Comparison of ENCODE assay signal across 9 mouse cellular contexts in the genomic region with DNA sequence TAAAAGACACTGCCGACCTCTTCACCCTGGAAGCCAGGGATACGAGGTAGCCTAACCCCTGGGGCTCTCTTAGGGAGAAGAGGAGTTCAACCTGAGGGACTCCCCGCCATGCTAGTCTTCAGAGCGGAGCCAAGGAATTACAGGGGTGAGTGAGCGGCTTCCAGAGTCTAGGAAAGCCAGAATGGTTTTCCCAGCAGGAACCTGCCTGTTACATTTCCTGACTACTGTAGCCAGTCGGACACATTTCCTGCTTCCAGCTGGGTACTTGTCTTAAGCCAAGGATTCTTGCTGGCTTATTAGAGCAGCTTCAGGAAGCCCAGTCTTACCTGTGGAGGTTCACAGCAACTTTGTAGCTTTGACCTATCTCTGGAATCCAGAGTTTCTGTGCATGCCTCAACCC. TPM values are rescaled to one million over a fixed set of nuclear protein-coding genes. Genes with fewer than 3 reads are reported as not detected.
A peak's percentile ranks its signal among the peaks of the same experiment; 100 is the strongest.
DNase-seq lines count a peak whose midpoint lies in the region; ATAC-seq lines count a peak whose summit lies in the region.
"Had no signal": no experiment of that assay in that cellular context is flagged by ENCODE, and none has a peak within 500 bp of the region (broad histone marks: within the 10 kb centered on the region; RNA-seq: fewer than 3 reads in every experiment).

No protein-coding gene starts in this region.

- H3K36me3 ChIP-seq in hindbrain, embryonic 10.5 days, result peaks cover 12% of the 10 kb centered on the region
- H3K36me3 ChIP-seq in hindbrain, embryonic 13.5 days, result no peaks in the 10 kb centered on the region
- H3K36me3 ChIP-seq in neural tube, embryonic 11.5 days (ENCODE audit: control insufficient read depth, insufficient read depth, low read length), result 0 out of 2 replicates have a peak, but pooled peaks cover under 1% of the 10 kb centered on the region
- no peaks in the 10 kb centered on the region for H3K36me3 ChIP-seq in intestine, embryonic 16.5 days (ENCODE audit: control insufficient read depth, insufficient read depth, low read length)
- H3K36me3 ChIP-seq: neural tube, embryonic 13.5 days had no signal

- H3K27ac ChIP-seq in hindbrain, embryonic 10.5 days, result peak overlapping the region; percentile 74
- H3K27ac ChIP-seq in hindbrain, embryonic 13.5 days, result no peak overlapping the region; the same call in 1 of the 2 replicates
- H3K27ac ChIP-seq in neural tube, embryonic 11.5 days (ENCODE audit: low read depth, low read length), result 0 out of 2 replicates have a peak overlapping the region, but pooled peaks have one; percentile 42
- H3K27ac ChIP-seq in intestine, embryonic 16.5 days (ENCODE audit: low read length), result peak overlapping the region; percentile 46
- H3K27ac ChIP-seq: macrophage had no signal

- no peaks in the 10 kb centered on the region for H3K9me3 ChIP-seq in hindbrain, embryonic 10.5 days
- no peaks in the 10 kb centered on the region; the same call in 1 of the 2 replicates for H3K9me3 ChIP-seq in hindbrain, embryonic 13.5 days
- H3K9me3 ChIP-seq in neural tube, embryonic 11.5 days (ENCODE audit: control insufficient read depth, low read length), result no peaks in the 10 kb centered on the region
- no peaks in the 10 kb centered on the region for H3K9me3 ChIP-seq in intestine, embryonic 16.5 days (ENCODE audit: control insufficient read depth, low read length)
- H3K9me3 ChIP-seq: neural tube, embryonic 13.5 days had no signal

- H3K4me3 ChIP-seq in hindbrain, embryonic 10.5 days, result no peak overlapping the region
- H3K4me3 ChIP-seq in hindbrain, embryonic 13.5 days, result no peak overlapping the region
- no peak overlapping the region for H3K4me3 ChIP-seq in neural tube, embryonic 11.5 days (ENCODE audit: low read depth, low read length)
- H3K4me3 ChIP-seq in intestine, embryonic 16.5 days (ENCODE audit: low read length), result no peak overlapping the region
- H3K4me3 ChIP-seq: neural tube, embryonic 13.5 days had no signal

- H3K4me1 ChIP-seq in hindbrain, embryonic 10.5 days (replicated peaks), result peaks cover 71% of the 10 kb centered on the region
- peaks cover 45% of the 10 kb centered on the region for H3K4me1 ChIP-seq in hindbrain, embryonic 13.5 days (replicated peaks)
- H3K4me1 ChIP-seq in neural tube, embryonic 11.5 days (ENCODE audit: control insufficient read depth, insufficient read depth, low read length), result peaks cover 20% of the 10 kb centered on the region
- peaks cover 21% of the 10 kb centered on the region for H3K4me1 ChIP-seq in intestine, embryonic 16.5 days (ENCODE audit: control insufficient read depth, insufficient read depth, low read length)

- H3K4me2 ChIP-seq in hindbrain, embryonic 13.5 days, result no peak overlapping the region
- no peak overlapping the region for H3K4me2 ChIP-seq in neural tube, embryonic 11.5 days (ENCODE audit: low read depth)
- no peak overlapping the region; the same call in 1 of the 2 replicates for H3K4me2 ChIP-seq in intestine, embryonic 16.5 days (ENCODE audit: low read depth, low read length)
- H3K4me2 ChIP-seq: neural tube, embryonic 13.5 days had no signal

- no peak for DNase-seq in hindbrain, embryonic 10.5 days (ENCODE audit: low spot score)
- peak; percentile 40 for DNase-seq in neural tube, embryonic 11.5 days (ENCODE audit: low spot score)
- no peak for DNase-seq in neural tube, embryonic 10.5 days (ENCODE audit: extremely low spot score, low spot score)
- DNase-seq in left cerebral cortex, adult 11 months (ENCODE audit: low spot score), result no peak
- DNase-seq in frontal cortex, postnatal 10 days (ENCODE audit: low spot score in 2 of 2), result no peak

- 32% methylated on average over 6 of the region's 6 CpGs for WGBS in hindbrain, embryonic 10.5 days
- 39% methylated on average over 6 of the region's 6 CpGs for WGBS in hindbrain, embryonic 13.5 days
- WGBS in neural tube, embryonic 11.5 days, result 39% methylated on average over 6 of the region's 6 CpGs
- 63% methylated on average over 6 of the region's 6 CpGs for WGBS in intestine, embryonic 16.5 days

- H3K27me3 ChIP-seq in hindbrain, embryonic 10.5 days (ENCODE audit: insufficient read depth, poor library complexity, severe bottlenecking), result no peaks in the 10 kb centered on the region
- H3K27me3 ChIP-seq in hindbrain, embryonic 13.5 days, result no peaks in the 10 kb centered on the region
- H3K27me3 ChIP-seq in neural tube, embryonic 11.5 days (ENCODE audit: control insufficient read depth, insufficient read depth, low read length), result no peaks in the 10 kb centered on the region
- H3K27me3 ChIP-seq in intestine, embryonic 16.5 days (replicated peaks; ENCODE audit: control insufficient read depth, insufficient read depth, low read length), result no peaks in the 10 kb centered on the region
- H3K27me3 ChIP-seq: neural tube, embryonic 13.5 days had no signal

- no peak for ATAC-seq in hindbrain, embryonic 13.5 days (ENCODE audit: low FRiP score)
- ATAC-seq in neural tube, embryonic 11.5 days (ENCODE audit: insufficient read depth, low FRiP score, low TSS enrichment), result no peak
- no peak for ATAC-seq in intestine, embryonic 16.5 days

- H3K9ac ChIP-seq in hindbrain, embryonic 13.5 days, result no peak overlapping the region
- H3K9ac ChIP-seq in neural tube, embryonic 11.5 days (ENCODE audit: low read length), result no peak overlapping the region
- H3K9ac ChIP-seq in intestine, embryonic 16.5 days (ENCODE audit: low read depth, low read length), result peak overlapping the region; percentile 29; the same call in 1 of the 2 replicates

RNA-seq across cellular contexts. Expression of a gene that starts 34.8 kb away (rescaled TPM):
- 147 and 167 TPM in 2 replicates for polyA plus RNA-seq in hindbrain, embryonic 10.5 days (2016; fragmentation: Nextera tagmentation; extraction: Ambion mirVana)
- 53.1 and 62.7 TPM in 2 replicates for polyA plus RNA-seq in hindbrain, embryonic 13.5 days (2015; fragmentation: Nextera tagmentation; extraction: Ambion mirVana)
- 80.1 and 83.2 TPM in 2 replicates for polyA plus RNA-seq in neural tube, embryonic 11.5 days (2014; fragmentation: Nextera tagmentation; extraction: Ambion mirVana)
- 48.6 and 54.3 TPM in 2 replicates for polyA plus RNA-seq in intestine, embryonic 16.5 days (2015; fragmentation: Nextera tagmentation; extraction: Ambion mirVana)
